Comparison of ENCODE assay signal across 14 mouse cellular contexts in the genomic region with DNA sequence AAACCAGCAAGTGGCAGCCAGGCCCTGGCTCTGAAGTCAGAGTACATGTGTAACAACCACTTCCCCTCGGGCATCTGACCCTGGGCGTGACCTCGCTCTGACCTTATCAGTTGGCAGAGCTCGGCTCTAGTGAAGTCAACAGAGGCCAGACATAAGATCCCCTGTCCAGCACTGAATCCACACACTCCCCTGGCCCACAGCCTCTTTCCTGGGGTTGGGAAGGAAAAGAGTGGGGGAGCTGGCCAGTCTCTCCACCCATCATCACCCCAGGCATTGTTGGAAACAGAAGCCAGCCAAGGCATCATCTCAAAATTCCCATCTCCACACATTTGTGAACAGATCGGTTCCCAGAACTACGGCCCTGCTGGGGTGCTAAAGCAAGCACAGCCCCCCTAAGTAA.
DNase-seq lines count a peak whose midpoint lies in the region; ATAC-seq and TF ChIP-seq lines count a peak whose summit lies in the region.
"Had no signal": no experiment of that assay in that cellular context is flagged by ENCODE, and none has a peak within 500 bp of the region (broad histone marks: within the 10 kb centered on the region; RNA-seq: fewer than 3 reads in every experiment).

No protein-coding gene starts in this region.

- H3K9ac ChIP-seq in kidney, embryonic 16.5 days (replicated peaks; ENCODE audit: low read length): no peak overlapping the region
- no peak overlapping the region for H3K9ac ChIP-seq in embryonic facial prominence, embryonic 11.5 days (replicated peaks; ENCODE audit: low read length)
- no peak overlapping the region for H3K9ac ChIP-seq in liver, embryonic 16.5 days (ENCODE audit: low read depth, low read length)
- H3K9ac ChIP-seq: embryonic facial prominence, embryonic 15.5 days; limb, embryonic 12.5 days had no signal

- no peaks in the 10 kb centered on the region; the same call in 1 of the 2 replicates for H3K9me3 ChIP-seq in kidney, embryonic 16.5 days (ENCODE audit: low read length)
- no peaks in the 10 kb centered on the region; the same call in 1 of the 2 replicates for H3K9me3 ChIP-seq in embryonic facial prominence, embryonic 11.5 days (replicated peaks; ENCODE audit: control insufficient read depth, low read length)
- H3K9me3 ChIP-seq in liver, embryonic 16.5 days (replicated peaks; ENCODE audit: control insufficient read depth, low read length): no peaks in the 10 kb centered on the region
- H3K9me3 ChIP-seq: embryonic facial prominence, embryonic 15.5 days had no signal

- H3K4me2 ChIP-seq in kidney, embryonic 16.5 days (replicated peaks; ENCODE audit: low read depth, low read length): no peak overlapping the region
- no peak overlapping the region for H3K4me2 ChIP-seq in embryonic facial prominence, embryonic 11.5 days (ENCODE audit: low read depth, low read length)
- no peak overlapping the region for H3K4me2 ChIP-seq in liver, embryonic 16.5 days (ENCODE audit: low read depth, low read length)
- H3K4me2 ChIP-seq: embryonic facial prominence, embryonic 15.5 days; limb, embryonic 12.5 days had no signal

- no peaks in the 10 kb centered on the region for H3K36me3 ChIP-seq in kidney, embryonic 16.5 days (ENCODE audit: insufficient read depth, low read length)
- H3K36me3 ChIP-seq in kidney, adult 2 months (ENCODE audit: control insufficient read depth, insufficient read depth, low read length): no peaks in the 10 kb centered on the region
- H3K36me3 ChIP-seq in embryonic facial prominence, embryonic 11.5 days (replicated peaks; ENCODE audit: control insufficient read depth, insufficient read depth, low read depth, low read length): no peaks in the 10 kb centered on the region
- no peaks in the 10 kb centered on the region for H3K36me3 ChIP-seq in liver, embryonic 16.5 days (ENCODE audit: control insufficient read depth, insufficient read depth)
- H3K36me3 ChIP-seq: embryonic facial prominence, embryonic 15.5 days; limb, embryonic 12.5 days had no signal

- no peak for TF ChIP-seq CTCF in kidney, adult 2 months (conservative IDR thresholded peaks at IDR 0.05; ENCODE audit: insufficient read depth, insufficient read length, low read depth, low read length)

- DNase-seq in adrenal gland, adult 2 months: peak; percentile 70
- DNase-seq in adrenal gland, postnatal 25 days: no peak
- no peak for DNase-seq in kidney, adult 2 months
- DNase-seq in embryonic facial prominence, embryonic 11.5 days (ENCODE audit: low spot score): peak; percentile 58
- DNase-seq in urinary bladder, postnatal 36 days (ENCODE audit: low spot score in 2 of 2): no peak
- no peak for DNase-seq in cerebellum, postnatal 36 days
- DNase-seq: cerebellum, adult 9-10 months; spleen, adult 18-20 months had no signal

- TF ChIP-seq POLR2A in kidney, adult 2 months (IDR thresholded peaks at IDR 0.05; ENCODE audit: low read depth, low read length): no peak

- H3K27ac ChIP-seq in kidney, embryonic 16.5 days (ENCODE audit: low read length): 0 out of 2 replicates have a peak overlapping the region, but pooled peaks have one; percentile 17
- no peak overlapping the region for H3K27ac ChIP-seq in kidney, adult 2 months (ENCODE audit: insufficient read depth, low read depth, low read length)
- no peak overlapping the region for H3K27ac ChIP-seq in embryonic facial prominence, embryonic 11.5 days (replicated peaks; ENCODE audit: low read depth, low read length)
- no peak overlapping the region for H3K27ac ChIP-seq in liver, embryonic 16.5 days (ENCODE audit: low read length)
- H3K27ac ChIP-seq: embryonic facial prominence, embryonic 15.5 days; limb, embryonic 12.5 days had no signal

- WGBS in kidney, embryonic 16.5 days: 33% methylated on average over 6 of the region's 6 CpGs
- 54% methylated on average over 6 of the region's 6 CpGs for WGBS in kidney, adult 2 months
- 23% methylated on average over 6 of the region's 6 CpGs for WGBS in embryonic facial prominence, embryonic 11.5 days
- WGBS in liver, embryonic 16.5 days (ENCODE audit: insufficient replicate concordance): 27% methylated on average over 6 of the region's 6 CpGs

- H3K4me1 ChIP-seq in kidney, embryonic 16.5 days (ENCODE audit: insufficient read depth, low read length): peaks cover 10% of the 10 kb centered on the region
- no peaks in the 10 kb centered on the region for H3K4me1 ChIP-seq in kidney, adult 2 months (ENCODE audit: control insufficient read depth, insufficient read depth, low read length)
- H3K4me1 ChIP-seq in embryonic facial prominence, embryonic 11.5 days (ENCODE audit: control insufficient read depth, insufficient read depth, low read length): peaks cover 7% of the 10 kb centered on the region
- H3K4me1 ChIP-seq in liver, embryonic 16.5 days (ENCODE audit: control insufficient read depth, low read depth, low read length): no peaks in the 10 kb centered on the region; the same call in none of the 2 replicates
- H3K4me1 ChIP-seq: megakaryocyte, embryonic 14.5 days had no signal

- peak; percentile 70; the same call in 1 of the 2 replicates for ATAC-seq in kidney, embryonic 16.5 days (ENCODE audit: low FRiP score, low TSS enrichment)
- 0 out of 2 replicates have a peak, but pooled peaks have one; percentile 34 for ATAC-seq in embryonic facial prominence, embryonic 11.5 days (replicated peaks; ENCODE audit: insufficient number of reproducible peaks, low FRiP score, low TSS enrichment, low read depth)
- peak; percentile 34; the same call in 1 of the 2 replicates for ATAC-seq in liver, embryonic 16.5 days (ENCODE audit: low read depth)
- ATAC-seq: intestine, embryonic 16.5 days had no signal

- no peak overlapping the region for H3K4me3 ChIP-seq in kidney, embryonic 16.5 days (ENCODE audit: low read length)
- no peak overlapping the region for H3K4me3 ChIP-seq in kidney, adult 2 months (ENCODE audit: insufficient read depth, low read depth, low read length)
- no peak overlapping the region for H3K4me3 ChIP-seq in embryonic facial prominence, embryonic 11.5 days (ENCODE audit: low read depth, low read length)
- no peak overlapping the region for H3K4me3 ChIP-seq in liver, embryonic 16.5 days (ENCODE audit: low read depth, low read length)
- H3K4me3 ChIP-seq: embryonic facial prominence, embryonic 15.5 days; limb, embryonic 12.5 days; megakaryocyte, embryonic 14.5 days had no signal

- no peaks in the 10 kb centered on the region for H3K27me3 ChIP-seq in kidney, embryonic 16.5 days (ENCODE audit: insufficient read depth, low read length)
- no peaks in the 10 kb centered on the region for H3K27me3 ChIP-seq in kidney, adult 2 months (replicated peaks; ENCODE audit: control insufficient read depth, insufficient read depth, low read length)
- H3K27me3 ChIP-seq in embryonic facial prominence, embryonic 11.5 days (ENCODE audit: control insufficient read depth, insufficient read depth, low read length): no peaks in the 10 kb centered on the region
- H3K27me3 ChIP-seq in liver, embryonic 16.5 days (ENCODE audit: control insufficient read depth, insufficient read depth, low read depth, low read length): no peaks in the 10 kb centered on the region
- H3K27me3 ChIP-seq: embryonic facial prominence, embryonic 15.5 days had no signal

Comparison
In these comparisons a context has a peak if more than half of its experiments do, and no peak if none do; other contexts are left out.
1. DNase-seq: peak in adrenal gland, adult 2 months (single experiment) and embryonic facial prominence, embryonic 11.5 days (single experiment); none in adrenal gland, postnatal 25 days (single experiment), kidney, adult 2 months (single experiment), urinary bladder, postnatal 36 days (0 of 2) and cerebellum, postnatal 36 days (0 of 2).
2. Peak in every context shown above with its lines, with median percentiles within 50 percentile points of each other: ATAC-seq.